Mouse (Mus musculus): ENCODE data around the gene Ugt1a8.
"Not testable (repeated sequence)": the region's sequence is repeated elsewhere in the genome, so short reads cannot be mapped to it uniquely, and the experiment has no call there.

The Ugt1a8 gene

GRCm38 (mm10) chr1:88222216-88222615 lies 134.6 kb downstream of the Ugt1a8 start:
- DNase-seq (ENCODE audit: low read depth, low spot score), result no peak

GRCm38 (mm10) chr1:88223011-88223515 lies 135.4 kb downstream of the Ugt1a8 start:
- not testable (repeated sequence) for DNase-seq (ENCODE audit: low read depth, low spot score)

GRCm38 (mm10) chr1:88223591-88223990 lies 136.0 kb downstream of the Ugt1a8 start:
- DNase-seq (ENCODE audit: low read depth, low spot score), result no peak

- DNase-seq (ENCODE audit: low read depth, low spot score), result no peak
Observed at GRCm38 (mm10) chr1:88224029-88224776, 136.6 kb downstream of the Ugt1a8 start.

GRCm38 (mm10) chr1:88225301-88225700 lies 137.7 kb downstream of the Ugt1a8 start:
- DNase-seq (ENCODE audit: low read depth, low spot score), result not testable (repeated sequence)

GRCm38 (mm10) chr1:88225741-88226140 lies 138.1 kb downstream of the Ugt1a8 start:
- no peak for DNase-seq (ENCODE audit: low read depth, low spot score)

GRCm38 (mm10) chr1:88226670-88227379 lies 139.2 kb downstream of the Ugt1a8 start, which contains the start of gene Mroh2a:
TSS of gene Mroh2a (plus strand) at chr1:88226986.
- DNase-seq (ENCODE audit: low read depth, low spot score), result no peak

- no peak for DNase-seq (ENCODE audit: low read depth, low spot score)
Observed at GRCm38 (mm10) chr1:88227482-88227881, 139.9 kb downstream of the Ugt1a8 start.

GRCm38 (mm10) chr1:88228121-88228520 lies 140.5 kb downstream of the Ugt1a8 start:
- no peak for DNase-seq (ENCODE audit: low read depth, low spot score)

GRCm38 (mm10) chr1:88229566-88229965 lies 142.0 kb downstream of the Ugt1a8 start:
- DNase-seq (ENCODE audit: low read depth, low spot score), result no peak

- no peak for DNase-seq (ENCODE audit: low read depth, low spot score)
Observed at GRCm38 (mm10) chr1:88229986-88230385, 142.4 kb downstream of the Ugt1a8 start.

- no peak for DNase-seq (ENCODE audit: low read depth, low spot score)
Observed at GRCm38 (mm10) chr1:88230421-88230820, 142.8 kb downstream of the Ugt1a8 start.

- no peak for DNase-seq (ENCODE audit: low read depth, low spot score)
Observed at GRCm38 (mm10) chr1:88230981-88231802, 143.6 kb downstream of the Ugt1a8 start.

GRCm38 (mm10) chr1:88231803-88232499 lies 144.3 kb downstream of the Ugt1a8 start:
- DNase-seq (ENCODE audit: low read depth, low spot score), result no peak

- no peak for DNase-seq (ENCODE audit: low read depth, low spot score)
Observed at GRCm38 (mm10) chr1:88232664-88233380, 145.2 kb downstream of the Ugt1a8 start.

- no peak for DNase-seq (ENCODE audit: low read depth, low spot score)
Observed at GRCm38 (mm10) chr1:88233421-88234247, 146.0 kb downstream of the Ugt1a8 start.

- DNase-seq (ENCODE audit: low read depth, low spot score), result no peak
Observed at GRCm38 (mm10) chr1:88234248-88234610, 146.6 kb downstream of the Ugt1a8 start.

- no peak for DNase-seq (ENCODE audit: low read depth, low spot score)
Observed at GRCm38 (mm10) chr1:88234646-88235045, 147.0 kb downstream of the Ugt1a8 start.

- DNase-seq (ENCODE audit: low read depth, low spot score), result no peak
Observed at GRCm38 (mm10) chr1:88235046-88235893, 147.7 kb downstream of the Ugt1a8 start.

All from 3T3-L1 (cell line).